Mouse (Mus musculus): ENCODE measurements around the gene Txlng.

DNA sequence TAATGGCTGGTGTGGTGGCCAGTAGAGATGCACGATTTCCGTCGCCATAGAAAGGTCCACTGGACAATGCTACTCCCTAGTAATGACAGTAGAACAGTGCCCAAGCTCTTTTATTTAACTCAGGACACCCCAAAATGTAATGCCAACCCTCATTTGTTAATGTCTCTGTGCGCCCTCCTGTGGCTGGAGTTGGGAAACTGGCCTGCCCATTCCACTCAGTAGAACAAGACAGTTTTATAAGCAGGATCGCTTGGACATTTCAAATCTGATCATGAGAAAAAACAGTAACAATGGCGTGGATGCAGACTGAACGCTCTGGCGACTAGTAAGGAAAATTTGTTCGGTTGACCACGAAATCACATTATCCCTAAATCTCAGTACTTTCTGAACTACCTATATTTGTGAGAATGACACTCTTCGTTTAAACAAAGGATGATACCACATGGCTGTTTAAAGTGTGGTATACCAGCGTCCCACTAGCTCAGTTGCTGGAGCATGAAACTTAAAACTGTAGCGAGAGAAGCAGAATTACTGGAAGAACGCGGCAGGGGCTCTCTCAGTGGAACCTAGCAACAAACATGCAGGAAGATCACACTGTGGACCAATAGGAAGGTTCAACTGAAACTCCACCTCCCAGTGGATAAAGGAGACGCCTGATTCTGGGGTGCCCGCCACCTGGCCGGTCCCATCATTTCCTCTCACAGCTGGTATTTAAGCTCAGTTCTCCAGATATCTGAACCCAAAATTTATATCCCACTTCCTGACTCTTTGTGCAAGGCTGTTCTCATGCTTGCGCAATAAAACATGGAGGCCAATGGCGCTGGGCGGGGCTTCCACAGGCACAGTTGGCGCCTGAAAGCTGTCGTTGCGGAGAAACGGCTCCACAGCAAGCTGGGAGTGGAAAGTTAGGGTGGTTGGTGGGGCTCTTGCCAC lies 94.0 kb downstream of the Txlng start:
- TF ChIP-seq CTCF (conservative IDR thresholded peaks at IDR 0.05; ENCODE audit: insufficient read depth, insufficient read length, low read depth, low read length) (peak; percentile 47), POLR2A (IDR thresholded peaks at IDR 0.05; ENCODE audit: low read depth, low read length) (no peak)
